Mouse (Mus musculus): ENCODE measurements around the gene Rasl10a. TPM values are rescaled to one million over a fixed set of nuclear protein-coding genes. Genes with fewer than 3 reads are reported as not detected.

Rasl10a gene
- total RNA-seq, 2 experiments from 2014 or later: 88.6 to 112 TPM

DNA sequence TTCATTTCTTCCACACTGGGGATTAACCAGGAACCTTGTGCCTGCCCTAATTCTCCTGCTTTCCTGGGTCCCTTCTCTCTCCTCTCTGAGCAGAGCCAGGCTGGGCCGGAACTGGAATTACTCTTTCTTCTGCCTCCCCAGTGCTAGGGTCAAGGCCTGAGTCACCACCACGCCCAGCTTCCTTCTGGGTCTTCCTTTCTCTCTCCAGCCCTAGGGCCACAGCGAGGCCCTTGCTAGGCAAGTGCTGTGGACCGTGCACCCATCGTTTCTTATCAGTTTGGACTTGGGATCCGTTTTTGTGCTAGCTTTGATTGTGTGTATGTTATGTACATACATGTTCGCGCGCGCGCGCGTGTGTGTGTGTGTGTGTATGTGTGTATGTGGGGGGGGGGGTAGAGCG, 3.8 kb upstream of the Rasl10a start:
- DNase-seq: no peak

DNA sequence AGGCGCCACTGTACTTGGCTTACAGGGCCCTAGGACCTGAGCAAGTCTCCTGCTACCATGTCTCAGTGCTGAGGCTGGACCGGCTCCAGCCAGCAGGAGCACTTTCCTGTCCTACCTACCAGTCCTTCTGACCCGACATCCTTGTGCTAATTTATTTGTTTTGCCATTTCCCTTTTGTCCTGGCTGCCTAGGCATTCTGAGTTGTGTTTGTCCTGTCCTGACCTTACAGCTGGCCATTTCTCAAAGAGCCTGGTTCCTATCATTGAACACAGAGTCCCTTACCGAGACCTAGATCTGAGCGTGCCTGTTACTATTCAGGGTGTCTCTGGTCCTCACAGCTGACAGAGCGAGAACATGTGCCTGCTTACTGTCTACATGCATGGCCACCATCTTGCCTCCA, 3.1 kb upstream of the Rasl10a start:
- no peak for DNase-seq

DNA sequence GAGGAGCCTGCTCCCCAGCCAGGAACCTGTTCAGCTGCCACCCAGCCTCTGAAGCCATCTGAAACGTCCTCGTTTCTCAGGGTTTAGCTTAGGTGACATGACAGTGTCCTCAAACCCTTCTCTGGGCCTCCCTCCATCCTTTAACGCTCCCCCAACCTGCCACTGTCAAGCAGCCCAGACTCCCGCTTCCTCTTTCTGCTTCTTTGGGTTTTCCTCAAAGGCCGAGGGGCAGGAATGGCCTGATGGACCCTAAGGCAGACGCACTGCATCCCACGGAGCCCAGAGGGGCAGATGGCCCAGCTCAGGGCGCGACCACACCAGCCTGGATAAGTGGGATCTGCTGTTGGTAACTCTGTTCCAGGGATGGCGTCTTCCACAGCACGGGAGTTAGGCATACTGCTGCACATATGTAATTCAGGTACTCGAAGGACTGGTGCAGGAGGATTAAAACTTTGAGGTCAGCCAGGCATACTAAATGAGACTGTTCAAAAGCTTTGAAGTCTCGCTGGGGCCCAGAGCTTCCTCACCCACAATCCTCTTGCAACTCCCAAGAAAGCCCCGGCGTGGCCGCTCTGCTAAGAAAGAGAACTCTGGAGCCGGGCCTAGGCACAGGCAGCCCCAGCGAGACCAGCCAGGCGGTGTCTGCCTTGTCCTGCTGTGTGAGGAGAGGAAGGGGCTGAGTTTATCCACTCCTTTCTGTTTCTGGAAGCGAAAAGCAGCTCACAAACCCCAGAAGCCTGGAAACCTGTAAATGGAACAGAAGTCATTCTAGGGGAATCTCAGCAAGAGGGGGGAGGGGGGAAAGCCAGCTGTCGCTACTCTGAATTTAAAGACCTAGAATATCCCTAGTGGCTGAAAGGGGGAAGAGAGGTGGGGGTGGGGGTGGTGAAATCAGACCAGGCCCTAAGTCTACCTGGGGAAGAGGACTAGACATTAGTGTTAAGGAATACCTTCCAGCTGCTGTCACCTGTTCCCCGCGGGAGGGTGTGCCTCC, 1.7 kb upstream of the Rasl10a start:
- DNase-seq: no peak

DNA sequence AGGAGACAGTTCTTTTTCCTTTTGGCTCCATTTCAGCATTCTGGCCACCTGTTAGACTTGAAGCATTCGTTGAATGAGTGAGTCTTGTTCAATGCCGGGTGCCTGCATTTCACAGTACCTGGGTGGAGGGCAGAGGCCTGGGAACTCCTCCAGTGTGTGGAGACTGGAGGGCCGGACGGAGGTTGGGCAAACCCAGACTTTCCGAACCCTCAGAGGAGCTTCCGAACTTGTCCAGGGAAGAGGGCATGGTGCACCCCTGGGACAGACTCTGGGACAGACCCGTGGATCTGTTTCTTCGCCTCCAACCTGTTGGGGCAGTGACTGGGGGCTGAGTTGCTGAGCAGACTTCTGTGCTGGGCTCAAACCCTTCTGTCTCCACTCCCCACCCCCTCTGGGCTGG, 864 bp upstream of the Rasl10a start:
- no peak for DNase-seq

DNA sequence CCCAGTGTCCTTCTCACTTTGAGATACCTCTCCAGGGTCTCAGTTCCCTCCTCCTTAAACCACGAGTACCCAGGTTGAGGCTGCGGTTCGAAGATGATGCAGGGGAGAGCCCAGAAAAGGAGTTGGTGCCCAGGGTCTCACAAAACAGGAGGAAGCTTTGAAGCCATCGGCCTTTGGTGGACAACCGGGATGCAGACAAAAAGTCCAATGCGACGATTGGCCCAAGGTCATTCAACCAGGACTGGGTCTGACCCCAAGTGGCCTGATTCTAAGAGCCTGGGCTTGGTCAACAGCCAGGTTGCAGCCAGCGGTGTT, 430 bp upstream of the Rasl10a start:
- DNase-seq: no peak

DNA sequence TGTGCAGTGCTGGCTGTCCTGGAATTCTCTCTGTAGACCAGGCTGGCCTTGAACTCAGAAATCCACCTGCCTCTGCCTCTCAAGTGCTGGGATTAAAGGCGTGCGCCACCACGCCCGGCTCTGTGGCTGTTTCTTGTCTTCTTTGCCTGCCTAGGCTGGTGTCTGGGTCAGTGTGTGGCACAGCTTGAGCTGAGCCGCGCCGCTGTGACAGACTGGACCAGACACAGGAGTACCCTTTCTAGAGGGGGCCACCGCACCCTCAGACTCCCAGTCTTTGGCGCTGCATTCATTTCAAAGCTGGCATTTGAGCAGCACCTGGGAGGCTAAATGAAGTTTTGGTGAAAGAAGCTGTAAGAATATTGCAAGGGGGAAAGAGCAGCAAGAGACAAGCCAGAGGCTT, 855 bp downstream of the Rasl10a start:
- DNase-seq: no peak

DNA sequence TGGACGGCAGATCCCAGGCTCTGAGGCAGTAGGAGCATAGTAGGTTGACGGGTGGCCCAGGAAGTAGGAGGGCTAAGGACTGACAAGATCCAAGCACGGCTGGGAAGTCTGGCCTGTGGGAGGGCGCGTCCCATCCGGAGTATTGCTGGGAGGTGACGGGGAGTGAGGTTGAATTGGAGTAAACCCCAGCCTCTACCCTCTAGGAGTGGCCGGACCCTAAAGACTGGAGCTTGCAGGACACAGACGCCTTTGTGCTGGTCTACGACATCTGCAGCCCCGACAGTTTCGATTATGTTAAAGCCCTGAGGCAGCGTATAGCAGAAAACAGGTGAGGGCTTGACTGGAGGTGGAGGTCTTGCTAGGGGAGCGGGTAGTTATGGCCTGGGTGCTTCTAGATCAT, 1.3 kb downstream of the Rasl10a start:
- no peak for DNase-seq

DNA sequence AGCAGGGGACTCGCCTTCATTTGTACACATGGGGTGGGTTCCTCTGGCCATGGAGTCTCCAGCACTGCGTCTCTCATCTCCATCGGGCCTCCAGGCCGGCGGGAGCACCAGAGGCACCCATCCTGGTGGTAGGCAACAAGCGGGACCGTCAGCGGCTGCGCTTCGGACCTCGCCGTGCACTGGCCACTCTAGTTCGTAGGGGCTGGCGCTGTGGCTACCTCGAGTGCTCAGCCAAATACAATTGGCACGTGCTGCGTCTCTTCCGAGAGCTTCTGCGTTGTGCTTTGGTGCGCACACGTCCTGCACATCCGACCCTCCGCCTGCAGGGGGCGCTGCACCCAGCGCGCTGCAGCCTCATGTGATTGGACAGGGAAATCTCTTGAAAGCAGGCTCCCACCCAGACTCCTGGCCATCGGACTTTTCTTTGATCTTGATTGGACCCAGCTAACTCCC, 1.8 kb downstream of the Rasl10a start:
- DNase-seq: peak; percentile 65 to 72

DNA sequence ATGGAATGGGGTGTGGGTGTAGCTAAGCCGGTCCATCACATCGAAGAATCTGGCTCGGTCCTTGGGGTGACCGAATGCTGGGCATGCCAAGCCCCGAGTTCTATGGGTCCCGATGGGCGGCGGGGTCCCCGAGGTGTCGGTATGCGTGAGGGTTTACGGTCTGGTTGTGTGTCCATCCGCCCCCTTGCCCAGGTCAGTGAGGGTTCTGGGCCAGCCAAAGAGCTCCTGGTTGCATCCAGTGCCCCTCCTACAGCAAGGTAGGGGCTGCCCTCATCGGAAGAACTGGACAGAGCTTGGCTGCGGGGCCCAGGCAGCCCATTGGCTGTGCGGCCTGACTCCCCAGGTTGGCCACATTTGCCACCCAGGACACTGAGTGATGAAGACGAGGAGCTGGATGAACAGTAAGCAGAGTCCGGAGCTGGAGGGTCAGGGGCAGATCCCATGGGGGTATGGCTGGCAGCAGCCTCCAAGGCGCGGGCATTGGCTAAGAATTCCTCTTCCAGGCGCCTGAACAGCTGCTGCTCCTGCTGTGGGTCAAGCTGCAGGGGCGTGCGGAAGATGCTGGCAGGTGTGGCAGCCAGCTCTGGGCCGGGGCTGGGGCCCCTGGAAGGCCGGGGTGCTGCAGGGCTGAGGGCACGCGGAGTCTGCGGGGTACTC, 3.0 kb downstream of the Rasl10a start:
- DNase-seq: no peak

DNA sequence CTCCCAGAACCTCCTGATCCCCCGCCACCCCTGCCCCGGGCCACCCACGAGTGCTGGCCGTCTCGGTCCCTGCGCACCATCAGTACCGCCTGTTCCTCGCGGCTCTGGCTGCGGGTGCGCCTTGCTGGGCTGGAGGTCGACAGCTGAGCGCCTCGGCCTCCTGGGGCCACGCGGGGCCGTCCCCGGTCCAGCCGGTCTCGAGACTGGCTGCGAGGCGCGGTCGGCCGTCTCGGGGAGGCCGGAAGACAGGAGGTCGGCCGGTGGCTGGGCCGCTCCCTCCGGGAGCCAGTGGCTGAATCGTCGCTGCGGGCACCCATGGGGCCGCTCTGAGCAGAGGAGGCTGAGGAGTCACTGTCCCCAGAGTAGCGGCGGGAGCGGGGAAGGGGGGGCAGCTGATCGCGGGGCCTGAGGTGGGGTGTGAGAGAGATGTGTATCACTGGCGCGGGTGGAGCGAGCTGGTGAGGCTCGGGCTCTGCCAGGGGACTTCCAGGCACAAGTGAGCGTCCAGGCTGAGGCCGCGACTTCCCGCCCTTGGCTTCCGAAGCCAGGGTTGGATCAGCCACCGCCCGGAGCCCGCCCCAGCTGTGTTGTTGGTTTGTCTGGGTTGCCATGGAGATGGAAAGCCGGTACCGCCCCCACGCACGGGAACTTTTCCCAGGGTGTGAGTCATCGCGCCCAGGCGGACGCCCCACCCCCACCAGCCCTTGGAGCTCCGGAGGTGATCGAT, 3.6 kb downstream of the Rasl10a start:
- DNase-seq: peak; percentile 95 to 96

DNA sequence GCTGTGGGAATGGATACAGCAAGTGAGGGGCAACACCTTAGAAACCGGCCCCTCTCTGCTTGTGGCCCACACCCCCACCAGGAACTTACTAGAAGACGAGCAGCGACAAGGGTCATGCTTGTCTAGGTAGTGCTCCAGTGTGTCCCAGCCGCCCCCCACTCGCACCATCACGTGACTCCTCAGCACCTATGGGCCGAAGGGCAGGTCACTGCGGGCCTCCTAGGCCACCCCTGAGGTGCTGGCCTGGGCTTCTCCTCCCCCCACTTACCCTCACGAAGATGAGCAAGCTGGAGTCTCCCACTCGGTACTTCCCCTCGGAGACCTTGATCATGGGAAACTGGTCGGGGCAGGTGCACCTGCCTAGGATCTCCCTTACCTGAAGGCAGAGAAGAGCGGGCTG, 4.4 kb downstream of the Rasl10a start:
- no peak for DNase-seq

DNA sequence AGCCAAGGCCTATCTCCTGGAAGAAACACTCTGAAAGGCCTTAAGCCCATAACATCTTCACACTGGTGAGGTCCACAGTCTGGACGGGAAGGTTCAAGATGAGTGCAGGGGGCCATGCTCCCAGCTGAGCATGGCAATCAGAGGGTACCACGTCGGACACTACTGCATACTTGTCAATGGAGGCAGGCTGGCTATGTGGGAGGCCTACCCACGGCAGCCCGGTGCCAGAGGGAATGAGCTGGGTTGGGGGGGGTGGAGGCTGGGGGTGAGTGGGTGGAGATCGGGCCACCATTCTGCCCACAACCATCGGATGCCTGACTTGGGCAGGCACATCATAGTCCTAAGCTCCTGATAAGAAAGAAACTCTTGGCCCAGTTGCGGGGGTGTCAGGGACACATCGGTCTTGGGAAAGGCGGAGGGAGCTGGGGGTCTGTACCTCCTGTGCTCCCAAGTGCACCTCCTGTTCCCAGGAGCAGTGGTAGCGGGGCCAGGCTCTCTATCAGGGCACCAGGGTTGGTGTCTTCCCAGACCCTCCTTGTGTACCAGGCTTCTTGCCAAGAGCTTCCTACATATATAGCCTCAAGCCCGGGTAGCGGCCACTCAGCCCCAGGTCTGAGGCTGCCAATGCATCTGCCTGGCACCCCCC, 5.1 kb downstream of the Rasl10a start:
- DNase-seq: no peak

DNA sequence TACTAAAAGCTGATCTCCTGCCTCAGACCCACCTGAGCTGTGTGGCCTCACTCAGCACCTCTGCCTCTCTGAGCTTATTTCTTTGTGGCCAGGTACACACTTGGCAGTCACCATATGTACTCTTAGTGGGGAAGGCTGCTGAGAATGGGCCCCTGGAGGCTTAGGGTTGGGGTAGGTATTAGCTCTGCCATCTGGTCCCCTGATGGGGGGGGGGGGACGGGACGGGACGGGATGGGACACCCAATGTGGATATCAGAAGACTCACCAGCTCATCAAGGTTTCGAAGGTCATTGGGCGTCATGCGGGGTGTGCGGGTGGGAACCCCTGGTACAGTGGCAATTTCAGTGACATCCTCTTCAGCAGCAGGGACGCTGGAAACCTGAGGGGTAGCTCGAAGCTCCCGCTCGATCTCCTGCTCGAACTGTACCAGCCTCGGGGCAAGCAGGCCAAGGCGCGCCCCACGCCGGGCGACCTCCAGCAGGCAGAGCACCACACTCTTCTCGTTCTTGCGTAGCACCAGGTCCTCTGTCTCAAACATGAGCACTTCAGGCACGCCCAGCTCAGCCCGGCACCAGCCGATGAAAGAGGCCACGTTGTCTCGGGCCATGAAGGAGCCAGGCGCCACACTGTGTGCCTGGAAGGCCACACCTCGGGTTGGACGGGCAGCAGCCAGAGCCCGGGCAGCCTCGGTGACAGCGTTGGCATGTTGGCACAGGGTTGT, 5.8 kb downstream of the Rasl10a start:
- DNase-seq: peak; percentile 47 to 49

DNA sequence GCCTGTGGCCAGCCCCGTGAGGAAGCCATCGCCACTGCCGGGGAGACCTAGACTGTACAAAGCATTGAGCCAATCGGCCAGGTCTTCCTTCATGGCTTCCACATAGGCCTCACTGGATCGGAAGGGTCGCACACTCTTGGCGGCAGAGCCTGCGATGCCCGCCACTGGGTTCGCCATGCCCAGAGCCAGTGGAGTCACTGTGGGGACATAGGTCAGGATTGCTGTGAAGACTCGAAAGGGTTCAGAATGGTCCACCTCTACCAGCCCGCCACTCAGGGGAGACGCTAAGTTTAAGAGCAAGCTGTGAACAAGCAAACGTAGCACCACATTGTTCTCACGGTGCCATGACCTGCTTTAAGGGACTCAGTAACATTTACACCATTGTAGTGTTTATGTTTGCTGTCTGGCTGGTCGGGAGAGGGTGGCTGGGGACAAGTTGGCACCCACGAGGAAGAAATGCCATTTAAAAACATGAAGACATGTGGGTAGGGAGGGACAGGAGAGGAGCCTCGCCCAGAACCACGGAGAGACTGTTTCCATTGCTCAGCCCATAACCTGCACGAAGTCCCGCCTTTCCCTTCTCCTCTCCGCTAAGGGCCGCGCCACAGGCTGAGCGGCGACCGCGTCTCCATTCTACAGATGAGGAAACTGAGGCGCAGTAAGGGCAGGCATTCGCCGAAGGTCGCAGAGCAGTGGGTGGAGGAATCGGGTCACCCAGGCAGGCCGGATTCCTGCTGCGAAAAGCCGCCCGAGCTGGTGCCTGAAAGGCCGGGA, 6.5 kb downstream of the Rasl10a start:
- no peak for DNase-seq

DNA sequence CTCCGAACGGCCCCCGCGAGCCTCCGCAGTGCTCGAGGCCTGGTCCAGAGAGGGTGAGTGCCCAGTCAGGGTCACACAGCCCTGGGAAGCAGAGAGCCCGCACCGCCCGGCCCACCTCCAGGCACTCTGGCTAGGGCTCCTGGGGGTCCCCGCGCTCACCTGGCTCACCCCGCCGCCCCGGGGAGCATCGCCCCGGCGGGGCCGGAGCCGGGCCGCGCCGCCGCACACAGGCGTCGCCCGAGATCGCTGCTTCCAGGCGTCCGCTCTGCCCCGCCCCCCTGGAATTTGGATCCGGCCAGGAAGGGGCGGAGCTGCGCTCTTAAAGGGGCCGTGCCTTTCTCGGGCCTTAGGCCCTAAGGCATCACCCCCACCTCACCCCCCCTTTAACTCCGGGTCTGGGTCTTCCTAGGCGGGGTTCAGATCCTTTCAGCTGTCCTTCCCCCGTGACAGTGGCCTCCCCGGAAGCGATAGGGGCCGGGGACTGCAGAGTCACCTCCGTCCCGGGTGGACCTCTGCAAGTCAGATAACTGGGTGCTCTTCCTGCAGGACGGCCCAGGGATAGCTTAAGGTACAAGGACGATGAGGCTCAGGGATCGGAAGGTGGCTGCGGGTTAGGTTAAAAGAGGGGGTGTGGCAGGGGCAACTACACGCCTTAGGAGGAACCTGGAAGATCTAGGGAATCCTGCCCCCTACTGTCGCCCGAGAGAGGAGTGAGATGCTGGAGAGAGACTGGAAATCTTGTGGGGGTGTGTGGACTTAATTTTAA, 7.3 kb downstream of the Rasl10a start, which contains the start of gene Gas2l1:
Gene Gas2l1, minus strand, starts transcription at position 272 of the 766 bp plus-strand sequence.
- DNase-seq: peak; percentile 84 to 88

DNA sequence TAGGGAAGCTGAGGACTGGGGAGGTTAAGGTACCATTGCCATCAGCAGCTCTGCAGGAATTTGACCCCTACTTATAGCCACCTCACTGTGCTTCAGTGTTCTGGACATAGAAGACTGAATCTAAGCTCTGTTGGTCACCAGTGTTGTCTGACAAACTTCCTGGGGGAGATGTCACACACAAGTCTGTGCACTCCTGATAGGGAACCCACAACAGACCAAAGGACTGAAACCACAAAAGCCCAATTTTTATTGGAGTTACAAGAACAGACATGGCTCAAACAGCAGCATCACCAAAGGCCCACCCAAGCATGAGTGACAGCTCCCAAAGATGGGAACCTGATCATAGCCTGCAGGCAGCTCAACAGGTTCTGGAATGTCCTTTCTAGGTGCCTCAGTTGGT, 9.1 kb downstream of the Rasl10a start:
- DNase-seq: no peak

DNA sequence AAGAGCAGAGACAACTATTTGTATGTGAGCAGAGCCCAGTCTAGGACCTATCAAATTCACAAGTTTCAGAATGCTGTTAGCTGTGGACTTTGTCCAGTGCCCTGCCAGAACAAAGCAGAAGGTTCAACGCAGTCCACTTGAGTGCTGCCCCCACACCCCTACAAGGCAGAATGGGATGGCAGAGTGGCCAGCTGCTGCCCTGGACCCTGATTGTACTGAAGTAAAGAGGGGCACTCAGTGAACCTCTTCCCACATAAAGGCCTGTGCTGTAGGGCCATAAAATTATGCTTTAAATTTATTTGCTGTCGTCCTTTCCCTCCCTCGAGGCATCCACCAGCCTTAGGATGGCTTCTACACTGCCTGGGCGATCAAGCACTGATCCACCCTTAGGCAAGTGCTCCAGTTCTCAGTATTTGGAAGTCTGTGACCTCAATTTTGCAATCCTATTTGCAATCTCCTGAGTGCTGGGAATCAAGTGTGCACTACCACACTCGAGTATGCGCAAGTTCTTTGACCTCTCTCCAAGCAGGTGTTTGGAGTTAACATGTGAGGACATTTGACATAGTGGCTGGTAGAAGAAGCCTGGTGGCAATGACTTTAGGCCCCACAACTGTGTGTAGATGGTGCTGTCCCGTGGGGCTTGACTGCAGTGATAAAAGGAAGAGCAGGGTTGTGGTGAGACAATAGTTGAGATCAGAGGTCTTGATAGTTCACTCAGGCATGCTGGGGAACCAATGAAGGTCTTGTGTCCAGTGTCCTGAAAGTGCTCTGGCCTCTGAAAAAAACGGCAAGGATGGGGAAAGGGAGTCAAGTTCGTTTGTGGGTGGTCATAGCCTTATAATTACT, 10.4 kb downstream of the Rasl10a start:
- no peak for DNase-seq

DNA sequence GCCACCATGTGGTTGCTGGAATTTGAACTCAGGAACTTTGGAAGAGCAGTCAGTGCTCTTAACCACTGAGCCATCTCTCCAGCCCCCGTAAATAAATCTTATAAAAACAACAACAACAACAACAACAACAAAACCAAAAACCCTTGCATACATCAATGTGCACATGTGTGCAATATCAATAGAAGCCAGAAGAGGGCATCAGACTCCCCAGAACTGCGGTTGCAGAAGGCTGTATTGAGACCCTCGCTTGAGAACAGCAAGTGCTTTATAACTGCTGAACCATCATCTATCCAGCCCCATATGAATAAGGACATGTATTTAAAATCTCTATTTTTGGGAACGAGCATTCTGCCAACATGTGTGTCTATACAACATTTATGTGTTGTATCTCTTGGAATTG, 17.0 kb downstream of the Rasl10a start:
- no peak for DNase-seq

DNA sequence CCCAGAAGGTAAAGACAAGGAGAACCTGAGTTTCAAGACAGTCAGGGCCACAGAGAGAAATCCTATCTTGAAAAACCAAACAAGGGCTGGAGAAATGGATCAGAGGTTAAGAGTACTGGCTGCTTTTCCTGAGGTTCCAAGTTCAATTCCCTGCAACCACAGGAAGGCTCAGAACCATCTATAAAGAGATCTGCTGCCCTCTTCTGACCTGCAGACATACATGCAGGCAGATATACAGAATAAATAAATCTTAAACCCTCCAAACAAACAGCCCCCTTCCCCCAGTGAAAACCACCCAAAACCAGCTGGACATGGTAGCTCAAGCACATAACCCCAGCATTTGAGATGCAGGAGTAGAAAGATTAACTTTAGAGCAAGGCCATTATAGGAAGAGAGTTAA, 17.8 kb downstream of the Rasl10a start:
- no peak for DNase-seq
